Mouse (Mus musculus) right cerebral cortex, postnatal 25 days (tissue): Measurements from ENCODE around the gene Fam92b.

Experiments used
- DNase-seq: peaks from one replicate; pipeline ENCODE4 v3.0.0; 2022

The Fam92b gene

DNA sequence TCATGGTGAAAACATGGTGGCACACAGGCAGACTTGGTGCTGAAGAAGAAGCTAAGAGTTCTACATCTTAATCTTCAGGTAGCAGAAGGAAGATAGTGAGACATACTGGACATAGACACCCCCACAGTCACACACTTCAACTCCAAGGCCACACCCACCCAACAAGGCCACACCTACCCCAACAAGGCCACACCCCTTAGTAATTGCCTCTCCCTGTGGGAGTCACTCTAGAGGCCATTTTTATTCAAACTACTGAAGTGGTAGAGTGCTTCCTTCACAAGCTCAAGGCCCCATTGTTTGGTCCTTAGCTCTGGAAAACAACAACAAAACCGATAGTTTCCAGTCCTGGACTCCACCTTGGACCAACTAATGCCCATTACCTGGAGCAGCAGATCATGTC is 31.2 kb downstream of the Fam92b start:
- no peak for DNase-seq

GRCm38 (mm10) chr8:120144652-120145301 is 32.5 kb downstream of the Fam92b start:
- peak; percentile 55 for DNase-seq

- peak; percentile 64 for DNase-seq
These were observed 33.2 kb downstream of the Fam92b start for GRCm38 (mm10) chr8:120143911-120144651.

DNA sequence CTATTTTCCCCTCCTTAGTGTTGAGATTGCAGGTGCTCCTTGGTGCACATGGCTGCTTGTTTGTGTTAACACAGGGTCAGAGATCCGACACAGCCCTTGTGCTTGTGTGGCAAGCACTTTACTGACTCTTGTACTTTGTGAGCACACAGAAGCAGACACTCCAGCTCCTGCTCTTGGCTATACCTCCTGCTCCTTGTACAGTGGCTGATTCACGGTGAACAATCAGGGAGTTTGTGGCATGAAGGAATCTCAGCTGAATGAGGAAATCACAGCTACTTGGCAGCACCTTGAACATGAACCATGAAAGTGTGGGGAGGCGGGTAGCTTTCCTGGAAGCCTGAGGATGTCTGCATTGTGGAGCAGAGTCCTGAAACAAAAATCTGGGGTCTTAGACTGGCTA is 36.5 kb downstream of the Fam92b start:
- no peak for DNase-seq

- no peak for DNase-seq
These were observed 38.3 kb downstream of the Fam92b start for GRCm38 (mm10) chr8:120138958-120139357.

DNA sequence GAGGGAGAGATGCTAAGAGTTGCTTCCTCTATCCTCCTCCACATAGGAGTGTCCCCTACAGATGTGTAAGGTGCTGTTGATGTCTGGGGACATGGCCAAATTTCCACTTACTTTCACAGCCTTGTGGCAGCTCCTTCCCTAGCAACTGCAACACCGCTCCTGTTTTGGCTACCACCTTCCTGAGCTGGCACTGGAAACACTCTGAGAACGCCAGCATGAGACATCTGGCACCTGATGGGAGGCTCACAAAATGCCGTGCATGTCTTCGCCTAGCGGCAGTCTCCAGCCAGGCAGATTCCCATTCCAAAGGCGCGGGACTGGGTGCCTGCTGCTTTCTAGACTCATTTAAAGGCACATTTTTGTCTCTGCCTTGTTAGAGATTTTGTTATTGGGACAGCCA is 40.6 kb downstream of the Fam92b start:
- DNase-seq = peak; percentile 88

DNA sequence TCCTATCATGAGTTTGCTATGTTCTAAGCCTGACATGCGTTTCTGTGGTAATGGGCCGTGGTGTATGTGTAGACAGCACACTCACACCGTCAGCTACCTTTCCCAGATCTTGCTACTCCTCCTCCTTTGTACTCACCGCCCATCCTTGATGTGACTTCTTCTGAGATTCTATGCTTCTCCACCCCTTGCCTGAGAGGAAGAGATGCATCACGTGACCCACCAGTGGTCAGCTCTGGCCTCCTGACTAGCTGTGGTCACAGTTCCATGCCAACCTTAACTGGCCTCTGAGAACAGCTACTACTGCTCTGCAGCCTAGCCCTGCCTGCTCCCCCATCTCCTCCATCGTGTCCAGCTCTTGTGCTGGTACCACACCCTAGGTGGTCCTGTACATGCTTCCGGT is 41.6 kb downstream of the Fam92b start:
- DNase-seq = no peak

GRCm38 (mm10) chr8:120133169-120133568 is 44.1 kb downstream of the Fam92b start:
- no peak for DNase-seq

- DNase-seq = no peak
These were observed 46.1 kb downstream of the Fam92b start for GRCm38 (mm10) chr8:120131158-120131557.

GRCm38 (mm10) chr8:120129547-120129946 is 47.7 kb downstream of the Fam92b start:
- DNase-seq = no peak

DNA sequence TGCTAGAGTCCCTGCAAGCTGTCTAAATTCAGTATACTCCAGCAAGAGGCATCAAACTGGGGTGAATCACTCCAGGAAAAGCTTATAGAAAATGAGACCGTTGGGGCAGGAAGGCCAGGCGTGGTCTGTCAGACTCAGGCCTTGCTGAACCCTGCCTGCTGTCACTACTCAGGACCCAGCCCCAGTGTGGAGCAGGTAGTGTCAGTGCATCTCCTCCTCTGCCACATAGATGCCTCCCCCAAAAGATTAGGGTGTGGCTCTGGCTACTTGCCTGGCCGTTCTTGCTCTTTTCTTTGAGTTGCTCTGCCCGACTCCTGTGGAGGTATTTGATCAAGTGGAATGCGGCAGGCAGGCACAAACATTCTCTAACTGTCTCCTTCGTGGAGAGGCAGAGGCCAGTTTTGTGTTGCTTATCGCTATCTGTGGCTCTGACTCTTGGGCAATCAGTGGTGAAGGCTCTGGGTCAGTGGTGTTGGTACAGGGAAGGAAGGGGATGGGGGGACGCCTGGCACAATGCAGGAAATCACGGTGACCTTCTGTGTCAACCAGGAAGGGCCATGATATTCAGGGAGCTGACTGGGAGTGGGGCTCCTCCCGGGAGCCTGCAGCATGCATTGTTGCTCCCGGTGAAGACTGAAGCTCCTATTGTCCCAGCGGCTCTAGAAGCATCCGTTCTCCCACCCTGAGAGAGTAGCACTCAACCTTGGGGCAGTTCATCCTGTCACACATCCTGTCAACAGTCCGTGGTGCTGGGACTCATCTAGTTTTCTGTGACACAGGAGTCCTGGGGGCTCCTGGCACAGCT is 50.7 kb downstream of the Fam92b start:
- no peak for DNase-seq

DNA sequence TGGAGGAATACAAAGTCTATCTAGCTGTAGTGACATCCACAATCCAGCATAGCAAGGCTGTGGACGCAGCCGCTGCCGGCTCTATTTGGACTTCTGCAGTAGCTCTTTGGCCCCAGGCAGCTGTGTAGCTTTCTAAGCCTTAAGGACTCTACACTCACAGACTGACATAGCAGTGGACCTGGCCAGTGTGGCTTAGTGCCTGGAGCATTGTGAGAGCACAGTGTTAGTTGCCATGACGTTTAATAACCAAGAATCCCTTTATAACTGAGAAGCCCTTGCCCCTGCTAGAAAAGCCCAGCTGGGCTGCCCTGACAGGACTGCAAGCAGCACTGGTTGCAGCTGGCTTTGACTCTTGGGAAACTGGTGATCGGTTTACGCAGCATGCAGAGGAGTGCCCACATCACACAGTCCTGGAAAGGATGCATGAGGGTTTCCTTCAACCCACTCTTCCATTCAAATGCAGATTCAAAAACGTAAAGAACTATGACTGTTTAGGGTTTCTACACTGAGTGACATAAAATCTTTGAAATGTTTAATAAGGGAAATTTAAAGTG is 52.4 kb downstream of the Fam92b start:
- DNase-seq = no peak

DNA sequence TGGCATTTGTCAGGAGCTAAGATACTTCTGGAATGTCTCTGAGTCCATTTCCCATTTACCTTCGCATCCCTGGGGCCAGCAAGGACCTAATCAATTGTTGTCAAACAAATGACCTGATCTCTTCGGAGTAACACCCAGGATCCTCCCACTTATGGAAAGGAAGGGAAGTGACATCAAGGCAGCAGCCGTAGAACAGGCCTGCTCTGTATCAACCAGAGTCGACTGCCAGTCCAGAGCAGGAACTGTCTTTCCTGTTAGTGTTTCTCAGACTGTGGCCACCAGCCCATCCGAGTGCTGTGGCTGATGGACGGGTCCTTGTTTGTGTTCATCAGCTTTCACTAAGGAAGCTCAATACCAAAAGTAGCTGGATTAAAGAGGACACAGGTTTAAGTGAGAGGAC is 53.0 kb downstream of the Fam92b start:
- DNase-seq = no peak

GRCm38 (mm10) chr8:120120951-120121350 is 56.3 kb downstream of the Fam92b start:
- DNase-seq = no peak

GRCm38 (mm10) chr8:120119931-120120330 is 57.3 kb downstream of the Fam92b start:
- no peak for DNase-seq

GRCm38 (mm10) chr8:120119429-120119828 is 57.8 kb downstream of the Fam92b start:
- no peak for DNase-seq

DNA sequence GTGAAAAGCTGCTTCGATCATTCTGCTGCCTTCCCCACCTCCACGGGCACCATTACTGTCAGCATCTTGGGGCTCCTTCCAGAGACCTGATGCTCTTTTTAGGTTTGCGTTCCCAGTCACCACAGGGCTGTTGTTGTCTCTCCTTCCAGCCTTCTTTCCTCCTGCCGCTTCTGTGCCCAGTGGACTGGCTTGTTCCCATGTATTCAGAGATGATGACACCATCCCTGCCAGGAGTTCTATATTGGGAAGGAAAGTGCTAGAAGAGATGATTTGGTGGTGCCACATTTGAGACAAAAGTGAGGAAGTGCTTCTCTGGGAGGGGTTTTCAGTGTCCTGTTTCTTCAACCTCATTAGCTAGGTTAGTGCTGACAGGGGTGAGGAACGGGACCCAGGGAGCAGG is 58.4 kb downstream of the Fam92b start:
- DNase-seq = no peak

DNA sequence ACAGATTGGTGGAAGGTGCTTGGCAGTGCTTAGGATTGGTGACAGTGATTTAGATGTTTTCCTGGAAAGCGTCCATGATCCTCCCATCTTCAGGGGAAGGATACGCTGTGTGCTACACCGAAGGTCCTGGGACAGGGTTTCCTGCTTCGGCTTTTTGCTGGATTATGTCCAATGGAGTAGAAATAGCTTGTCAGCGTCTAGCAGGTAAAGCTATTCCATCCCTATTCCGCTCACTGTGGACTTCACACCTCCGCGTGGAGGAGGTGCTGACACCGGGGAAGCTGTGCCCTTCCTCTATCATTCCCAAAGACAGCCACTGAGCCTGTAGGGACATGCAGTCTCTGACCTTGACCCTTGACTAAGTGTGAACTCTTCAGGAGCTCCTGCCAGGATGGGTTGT is 59.1 kb downstream of the Fam92b start:
- no peak for DNase-seq

GRCm38 (mm10) chr8:120116600-120116999 is 60.7 kb downstream of the Fam92b start:
- DNase-seq = no peak
